15 mouse cellular contexts compared by ENCODE assay signal in the genomic region with DNA sequence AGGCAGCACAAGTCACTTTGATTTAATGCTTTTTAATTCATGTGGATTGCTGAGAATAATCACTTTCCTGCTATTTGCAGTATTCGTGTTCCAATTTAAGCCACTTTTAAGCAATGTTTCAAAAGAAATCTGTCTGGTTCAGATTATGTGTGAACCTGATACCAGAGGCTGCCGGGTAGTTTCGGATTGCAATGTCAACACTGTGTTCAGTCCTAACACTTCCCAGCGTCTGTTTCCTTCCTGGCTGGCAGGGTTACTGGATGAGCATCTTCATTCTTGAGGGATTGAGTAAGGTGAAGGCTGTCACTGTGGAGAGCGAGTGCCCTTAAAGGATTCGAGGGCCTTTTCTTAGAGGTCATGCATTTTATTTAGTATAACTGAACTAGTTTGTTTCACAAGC.
DNase-seq lines count a peak whose midpoint lies in the region; ATAC-seq lines count a peak whose summit lies in the region.
"Had no signal": no experiment of that assay in that cellular context is flagged by ENCODE, and none has a peak within 500 bp of the region (broad histone marks: within the 10 kb centered on the region; RNA-seq: fewer than 3 reads in every experiment).

No protein-coding gene starts in this region.

- no peaks in the 10 kb centered on the region for H3K9me3 ChIP-seq in heart, embryonic 12.5 days (replicated peaks)
- no peaks in the 10 kb centered on the region for H3K9me3 ChIP-seq in embryonic facial prominence, embryonic 10.5 days
- H3K9me3 ChIP-seq in hindbrain, embryonic 14.5 days (ENCODE audit: control insufficient read depth, low read length): no peaks in the 10 kb centered on the region
- H3K9me3 ChIP-seq: G1E; limb, embryonic 15.5 days; midbrain, embryonic 13.5 days; neural tube, embryonic 13.5 days had no signal

- no peak overlapping the region for H3K4me2 ChIP-seq in heart, embryonic 12.5 days
- no peak overlapping the region for H3K4me2 ChIP-seq in hindbrain, embryonic 14.5 days (replicated peaks)
- H3K4me2 ChIP-seq: limb, embryonic 15.5 days; midbrain, embryonic 13.5 days; neural tube, embryonic 13.5 days had no signal

- H3K9ac ChIP-seq in heart, embryonic 12.5 days: no peak overlapping the region
- H3K9ac ChIP-seq in hindbrain, embryonic 14.5 days: no peak overlapping the region
- H3K9ac ChIP-seq: limb, embryonic 15.5 days; midbrain, embryonic 13.5 days; neural tube, embryonic 13.5 days had no signal

- peak overlapping the region; percentile 11; the same call in 1 of the 2 replicates for H3K27ac ChIP-seq in heart, embryonic 12.5 days (ENCODE audit: poor library complexity, severe bottlenecking)
- 0 out of 2 replicates have a peak overlapping the region, but pooled peaks have one; percentile 45 for H3K27ac ChIP-seq in embryonic facial prominence, embryonic 10.5 days (replicated peaks)
- H3K27ac ChIP-seq in hindbrain, embryonic 14.5 days: no peak overlapping the region
- H3K27ac ChIP-seq: left cerebral cortex, adult 2 months; midbrain, embryonic 13.5 days; neural tube, embryonic 13.5 days had no signal

- no peak overlapping the region for H3K4me3 ChIP-seq in heart, embryonic 12.5 days
- H3K4me3 ChIP-seq in embryonic facial prominence, embryonic 10.5 days: no peak overlapping the region
- no peak overlapping the region for H3K4me3 ChIP-seq in hindbrain, embryonic 14.5 days (replicated peaks; ENCODE audit: low read length)
- H3K4me3 ChIP-seq: left cerebral cortex, adult 2 months; limb, embryonic 15.5 days; midbrain, embryonic 13.5 days; neural tube, embryonic 13.5 days had no signal

- peak; percentile 48; the same call in 1 of the 2 replicates for ATAC-seq in heart, embryonic 12.5 days (ENCODE audit: insufficient number of reproducible peaks, low FRiP score)
- no peak for ATAC-seq in hindbrain, embryonic 14.5 days (ENCODE audit: low FRiP score)
- ATAC-seq: midbrain, embryonic 13.5 days had no signal

- no peaks in the 10 kb centered on the region for H3K27me3 ChIP-seq in heart, embryonic 12.5 days (replicated peaks)
- no peaks in the 10 kb centered on the region for H3K27me3 ChIP-seq in embryonic facial prominence, embryonic 10.5 days (replicated peaks; ENCODE audit: low read depth, poor library complexity, severe bottlenecking)
- no peaks in the 10 kb centered on the region for H3K27me3 ChIP-seq in hindbrain, embryonic 14.5 days (ENCODE audit: control insufficient read depth, insufficient read depth, low read length)
- H3K27me3 ChIP-seq: limb, embryonic 15.5 days; midbrain, embryonic 13.5 days; neural tube, embryonic 13.5 days had no signal

- no peak for DNase-seq in heart, adult 8-10 months (ENCODE audit: low spot score)
- DNase-seq in 3T3-L1 (ENCODE audit: low read depth, low spot score): peak; percentile 75
- DNase-seq in embryonic facial prominence, embryonic 10.5 days (ENCODE audit: low spot score): peak; percentile 57
- DNase-seq in lung, postnatal 14 days: peak; percentile 2
- DNase-seq in hindbrain, embryonic 14.5 days (ENCODE audit: low spot score): no peak
- no peak for DNase-seq in urinary bladder, postnatal 14 days (ENCODE audit: low spot score)
- no peak for DNase-seq in retina, postnatal 1 day
- DNase-seq: cerebellum, adult 8-10 months; kidney, postnatal 4 days had no signal

- H3K36me3 ChIP-seq in heart, embryonic 12.5 days: no peaks in the 10 kb centered on the region
- no peaks in the 10 kb centered on the region for H3K36me3 ChIP-seq in embryonic facial prominence, embryonic 10.5 days (replicated peaks)
- no peaks in the 10 kb centered on the region for H3K36me3 ChIP-seq in hindbrain, embryonic 14.5 days (replicated peaks; ENCODE audit: control insufficient read depth, insufficient read depth)
- H3K36me3 ChIP-seq: G1E; limb, embryonic 15.5 days; midbrain, embryonic 13.5 days; neural tube, embryonic 13.5 days had no signal

- 19% methylated on average over 6 of the region's 6 CpGs for WGBS in heart, embryonic 12.5 days
- 20% methylated on average over 6 of the region's 6 CpGs for WGBS in embryonic facial prominence, embryonic 10.5 days
- 72% methylated on average over 6 of the region's 6 CpGs for WGBS in hindbrain, embryonic 14.5 days

- H3K4me1 ChIP-seq in heart, embryonic 12.5 days (replicated peaks): peaks cover 42% of the 10 kb centered on the region
- peaks cover 27% of the 10 kb centered on the region for H3K4me1 ChIP-seq in embryonic facial prominence, embryonic 10.5 days
- H3K4me1 ChIP-seq in hindbrain, embryonic 14.5 days (replicated peaks; ENCODE audit: control insufficient read depth, insufficient read depth, low read length): no peaks in the 10 kb centered on the region
- H3K4me1 ChIP-seq: midbrain, embryonic 13.5 days; neural tube, embryonic 13.5 days had no signal

Comparison
In these comparisons a context has a peak if more than half of its experiments do, and no peak if none do; other contexts are left out.
1. DNase-seq: peak in 3T3-L1 (single experiment), embryonic facial prominence, embryonic 10.5 days (single experiment) and lung, postnatal 14 days (single experiment); none in heart, adult 8-10 months (single experiment), hindbrain, embryonic 14.5 days (single experiment), urinary bladder, postnatal 14 days (single experiment) and retina, postnatal 1 day (single experiment).